In the genomic region with DNA sequence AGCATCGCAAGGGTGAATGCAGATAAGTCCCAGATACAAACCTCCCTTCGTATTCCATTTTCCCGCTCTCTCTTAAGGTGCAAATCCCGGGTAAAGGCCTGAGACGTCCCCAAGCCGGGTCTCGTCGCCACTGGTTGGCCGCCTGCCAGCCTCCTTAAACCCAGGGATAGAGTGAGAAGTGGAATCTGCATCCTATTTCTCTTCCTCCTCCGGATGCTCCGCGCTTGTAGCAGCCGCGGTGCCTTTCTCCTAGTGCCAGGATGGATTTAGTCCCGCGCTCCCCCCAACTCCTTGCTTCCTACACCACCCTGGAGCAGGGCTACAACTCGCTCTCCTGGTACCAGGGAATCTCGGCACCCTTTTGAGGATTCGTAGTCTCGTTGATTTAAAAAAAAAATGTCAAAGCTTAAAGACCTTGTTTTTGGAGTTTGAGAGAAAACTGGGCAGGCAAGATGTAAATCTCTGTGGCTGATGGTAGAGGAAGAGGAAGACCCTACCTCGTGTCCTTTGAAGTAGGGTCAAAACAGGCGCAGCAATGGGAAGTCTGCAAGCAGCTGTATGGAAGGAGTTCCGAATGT, we compare ENCODE assay signal across 9 mouse cellular contexts. TPM values are rescaled to one million over a fixed set of nuclear protein-coding genes. Genes with fewer than 3 reads are reported as not detected.
DNase-seq lines count a peak whose midpoint lies in the region; ATAC-seq and TF ChIP-seq lines count a peak whose summit lies in the region.
"Had no signal": no experiment of that assay in that cellular context is flagged by ENCODE, and none has a peak within 500 bp of the region (broad histone marks: within the 10 kb centered on the region; RNA-seq: fewer than 3 reads in every experiment).

No protein-coding gene starts in this region.

- no peaks in the 10 kb centered on the region for H3K36me3 ChIP-seq in hindbrain, embryonic 12.5 days
- no peaks in the 10 kb centered on the region for H3K36me3 ChIP-seq in limb, embryonic 14.5 days (ENCODE audit: control insufficient read depth, insufficient read depth, low read length)
- no peaks in the 10 kb centered on the region for H3K36me3 ChIP-seq in midbrain, embryonic 15.5 days (replicated peaks)

- peak overlapping the region; percentile 77 for H3K4me2 ChIP-seq in hindbrain, embryonic 12.5 days (replicated peaks)
- peak overlapping the region; percentile 72 for H3K4me2 ChIP-seq in limb, embryonic 14.5 days (replicated peaks; ENCODE audit: low read depth, low read length, severe bottlenecking)
- H3K4me2 ChIP-seq in midbrain, embryonic 15.5 days = peak overlapping the region; percentile 80

- no peaks in the 10 kb centered on the region for H3K9me3 ChIP-seq in hindbrain, embryonic 12.5 days (replicated peaks)
- no peaks in the 10 kb centered on the region for H3K9me3 ChIP-seq in limb, embryonic 14.5 days (ENCODE audit: control insufficient read depth, low read length)
- no peaks in the 10 kb centered on the region for H3K9me3 ChIP-seq in midbrain, embryonic 15.5 days

- peak overlapping the region; percentile 57 for H3K4me3 ChIP-seq in hindbrain, embryonic 12.5 days
- peak overlapping the region; percentile 62 for H3K4me3 ChIP-seq in limb, embryonic 14.5 days (replicated peaks; ENCODE audit: low read length)
- peak overlapping the region; percentile 64 for H3K4me3 ChIP-seq in midbrain, embryonic 15.5 days

- H3K27me3 ChIP-seq in hindbrain, embryonic 12.5 days = peaks cover 40% of the 10 kb centered on the region
- H3K27me3 ChIP-seq in limb, embryonic 14.5 days (ENCODE audit: control insufficient read depth, insufficient read depth, low read length) = peaks cover 39% of the 10 kb centered on the region
- H3K27me3 ChIP-seq in midbrain, embryonic 15.5 days (replicated peaks) = peaks cover 15% of the 10 kb centered on the region

- peak overlapping the region; percentile 66 for H3K9ac ChIP-seq in hindbrain, embryonic 12.5 days
- H3K9ac ChIP-seq in limb, embryonic 14.5 days (ENCODE audit: low read depth, low read length, severe bottlenecking) = peak overlapping the region; percentile 53
- H3K9ac ChIP-seq in midbrain, embryonic 15.5 days = peak overlapping the region; percentile 63

- peak; percentile 63 for ATAC-seq in hindbrain, embryonic 12.5 days (ENCODE audit: low FRiP score)
- peak; percentile 24; the same call in 1 of the 2 replicates for ATAC-seq in limb, embryonic 14.5 days (ENCODE audit: low FRiP score, low read depth)
- peak; percentile 79 for ATAC-seq in midbrain, embryonic 15.5 days (replicated peaks)
- no peak for ATAC-seq in erythroid progenitor cell, adult 5-6 weeks (replicated peaks; ENCODE audit: low FRiP score, poor library complexity, severe bottlenecking)

- WGBS in hindbrain, embryonic 12.5 days = under 1% methylated on average over 23 of the region's 23 CpGs
- 1% methylated on average over 23 of the region's 23 CpGs for WGBS in limb, embryonic 14.5 days
- WGBS in midbrain, embryonic 15.5 days = under 1% methylated on average over 23 of the region's 23 CpGs

- H3K27ac ChIP-seq in hindbrain, embryonic 12.5 days = peak overlapping the region; percentile 72
- H3K27ac ChIP-seq in limb, embryonic 14.5 days (replicated peaks; ENCODE audit: low read depth, low read length) = peak overlapping the region; percentile 53
- peak overlapping the region; percentile 85 for H3K27ac ChIP-seq in midbrain, embryonic 15.5 days

- DNase-seq in left cerebral cortex, adult 18-20 months (ENCODE audit: low spot score in 2 of 2) = peak; percentile 59 to 63
- no peak for DNase-seq in left cerebral cortex, postnatal 36 days (ENCODE audit: low spot score in 2 of 2)
- peak; percentile 66 for DNase-seq in cerebellum, adult 11 months
- peak; percentile 57 to 69 for DNase-seq in frontal cortex, postnatal 10 days (ENCODE audit: low spot score in 2 of 2)
- DNase-seq in limb, embryonic 14.5 days (ENCODE audit: low spot score) = peak; percentile 35

- intact Hi-C loops in left cerebral cortex, postnatal 36 days (cut with DNase I) = loop anchor here (5.0 kb wide), 1 partner anchor 39 kb away; no protein-coding TSS in a partner anchor

- no peak for TF ChIP-seq POLR2A in limb, embryonic 14.5 days (IDR thresholded peaks at IDR 0.05; ENCODE audit: borderline replicate concordance, extremely low read depth, insufficient read depth, insufficient read length)

- peaks cover 10% of the 10 kb centered on the region for H3K4me1 ChIP-seq in hindbrain, embryonic 12.5 days
- H3K4me1 ChIP-seq in limb, embryonic 14.5 days (ENCODE audit: control insufficient read depth, insufficient read depth, low read length) = peaks cover 21% of the 10 kb centered on the region
- H3K4me1 ChIP-seq in midbrain, embryonic 15.5 days = peaks cover 18% of the 10 kb centered on the region

RNA-seq across cellular contexts. Expression of a gene that starts 0.5 kb away (rescaled TPM):
- total RNA-seq in left cerebral cortex, adult 18-20 months (2021) = 10 to 100 TPM; 74.8 to 75.0 TPM
- total RNA-seq in left cerebral cortex, postnatal 36 days (2021) = 10 to 100 TPM; 63.4 to 74.0 TPM
- polyA plus RNA-seq in hindbrain, embryonic 12.5 days (2016; fragmentation: Nextera tagmentation; extraction: Ambion mirVana) = 19.5 and 19.6 TPM in 2 replicates
- polyA plus RNA-seq in limb, embryonic 14.5 days (2012; rRNA removed) = 11.2 and 11.6 TPM in 2 replicates
- polyA plus RNA-seq in limb, embryonic 14.5 days (2014; fragmentation: Nextera tagmentation; extraction: Ambion mirVana) = 19.6 and 21.8 TPM in 2 replicates
- polyA plus RNA-seq in midbrain, embryonic 15.5 days (2015; fragmentation: Nextera tagmentation; extraction: Ambion mirVana) = 39.1 and 40.0 TPM in 2 replicates
- not detected in 2 replicates for total RNA-seq in erythroid progenitor cell, adult 5-6 weeks (2015; ENCODE audit: low replicate concordance)
- total RNA-seq in erythroid progenitor cell, adult 5-6 weeks (2017; ENCODE audit: low replicate concordance) = not detected in 2 replicates

RNA-seq across cellular contexts. Expression of a gene that starts 8.8 kb away (rescaled TPM):
- not detected for total RNA-seq in left cerebral cortex, adult 18-20 months (2021)
- not detected for total RNA-seq in left cerebral cortex, postnatal 36 days (2021)
- polyA plus RNA-seq in hindbrain, embryonic 12.5 days (2016; fragmentation: Nextera tagmentation; extraction: Ambion mirVana) = 0.08 TPM in 1 of 2 replicates, not detected in the other
- 0.11 and 0.13 TPM in 2 replicates for polyA plus RNA-seq in limb, embryonic 14.5 days (2012; rRNA removed)
- 0.36 and 0.92 TPM in 2 replicates for polyA plus RNA-seq in limb, embryonic 14.5 days (2014; fragmentation: Nextera tagmentation; extraction: Ambion mirVana)
- polyA plus RNA-seq in midbrain, embryonic 15.5 days (2015; fragmentation: Nextera tagmentation; extraction: Ambion mirVana) = 0.04 and 0.06 TPM in 2 replicates
- total RNA-seq in erythroid progenitor cell, adult 5-6 weeks (2015; ENCODE audit: low replicate concordance) = 0.36 and 1.7 TPM in 2 replicates
- not detected in 2 replicates for total RNA-seq in erythroid progenitor cell, adult 5-6 weeks (2017; ENCODE audit: low replicate concordance)
- total RNA-seq: layer of hippocampus, adult 8-10 months had no signal

RNA-seq across cellular contexts. Expression of a gene that starts 46.1 kb away (rescaled TPM):
- not detected for total RNA-seq in left cerebral cortex, adult 18-20 months (2021)
- total RNA-seq in left cerebral cortex, postnatal 36 days (2021) = not detected
- polyA plus RNA-seq in hindbrain, embryonic 12.5 days (2016; fragmentation: Nextera tagmentation; extraction: Ambion mirVana) = 0.67 TPM in 1 of 2 replicates, not detected in the other
- polyA plus RNA-seq in limb, embryonic 14.5 days (2012; rRNA removed) = not detected in 2 replicates
- not detected in 2 replicates for polyA plus RNA-seq in limb, embryonic 14.5 days (2014; fragmentation: Nextera tagmentation; extraction: Ambion mirVana)
- polyA plus RNA-seq in midbrain, embryonic 15.5 days (2015; fragmentation: Nextera tagmentation; extraction: Ambion mirVana) = 0.71 TPM in 1 of 2 replicates, not detected in the other
- not detected in 2 replicates for total RNA-seq in erythroid progenitor cell, adult 5-6 weeks (2015; ENCODE audit: low replicate concordance)
- not detected in 2 replicates for total RNA-seq in erythroid progenitor cell, adult 5-6 weeks (2017; ENCODE audit: low replicate concordance)

Comparison
In these comparisons a context has a peak if more than half of its experiments do, and no peak if none do; other contexts are left out.
1. DNase-seq: peak in left cerebral cortex, adult 18-20 months (2 of 2), cerebellum, adult 11 months (single experiment), frontal cortex, postnatal 10 days (2 of 2) and limb, embryonic 14.5 days (single experiment); none in left cerebral cortex, postnatal 36 days (0 of 2).
2. RNA of a gene that starts 0.5 kb away (total RNA-seq): 74.8 to 75.0 TPM in left cerebral cortex, adult 18-20 months and 63.4 to 74.0 TPM in left cerebral cortex, postnatal 36 days; not detected in erythroid progenitor cell, adult 5-6 weeks; every median in the first group is over 10 times any median in the second.
3. Peak in every context shown above with its lines, with median percentiles within 50 percentile points of each other: H3K27ac ChIP-seq, H3K4me2 ChIP-seq, H3K4me3 ChIP-seq and H3K9ac ChIP-seq.